Mouse (Mus musculus) heart, embryonic 14.5 days (tissue): ENCODE measurements around the gene Numa1. TPM values are rescaled to one million over a fixed set of nuclear protein-coding genes. Genes with fewer than 3 reads are reported as not detected.
A peak's percentile ranks its signal among the peaks of the same experiment; 100 is the strongest.

Experiments
- ATAC-seq: fragments of 200-750 bp; cut with Nextera tagmentation; 2 replicates; pipeline ENCODE4 v1.8.0; 2017; ENCODE audit warnings: low read depth, moderate TSS enrichment; ENCODE audit not compliant: insufficient number of reproducible peaks, insufficient read depth, low FRiP score
- H3K27ac ChIP-seq, 2 experiments: fragments of 200-500 bp in 1 of 2; fragments of 300-500 bp in 1 of 2; sonication (generic) in 1 of 2; replicated peaks in 1 of 2; 2 replicates each; pipeline ENCODE4 v1.5.1; 2012 to 2014; ENCODE audit warnings: low read depth in 2 of 2, low read length in 2 of 2, control low read depth in 1 of 2, mild to moderate bottlenecking in 1 of 2, mixed read lengths in 1 of 2; ENCODE audit not compliant: control insufficient read depth in 1 of 2, insufficient read depth in 1 of 2
- H3K27me3 ChIP-seq: fragments of 300-500 bp; sonication (generic); 2 replicates; pipeline ENCODE4 v1.6.1; 2014; ENCODE audit warnings: mild to moderate bottlenecking, low read length, control low read depth; ENCODE audit not compliant: control insufficient read depth, insufficient read depth
- H3K36me3 ChIP-seq: fragments of 300-500 bp; sonication (generic); 2 replicates; pipeline ENCODE4 v1.6.1; 2014; ENCODE audit warnings: mild to moderate bottlenecking, control low read depth, low read length, mixed read lengths; ENCODE audit not compliant: control insufficient read depth, insufficient read depth
- H3K4me1 ChIP-seq, 2 experiments: fragments of 200-500 bp in 1 of 2; fragments of 300-500 bp in 1 of 2; sonication (generic) in 1 of 2; 2 replicates each; pipeline ENCODE4 v1.6.1; 2012 to 2014; ENCODE audit warnings: low read length in 2 of 2, control low read depth in 1 of 2, mixed read lengths in 1 of 2; ENCODE audit not compliant: control insufficient read depth in 2 of 2, insufficient read depth in 2 of 2
- H3K4me2 ChIP-seq: fragments of 300-500 bp; sonication (generic); 2 replicates; pipeline ENCODE4 v1.6.1; 2014; ENCODE audit warnings: mild to moderate bottlenecking, low read length
- H3K4me3 ChIP-seq, 2 experiments: fragments of 200-500 bp in 1 of 2; fragments of 300-500 bp in 1 of 2; sonication (generic) in 1 of 2; 2 replicates each; pipeline ENCODE4 v1.5.1; 2012 to 2014; ENCODE audit warnings: low read length in 2 of 2, mild to moderate bottlenecking in 2 of 2, control low read depth in 1 of 2, low read depth in 1 of 2, moderate library complexity in 1 of 2; ENCODE audit not compliant: control insufficient read depth in 1 of 2, insufficient read depth in 1 of 2
- H3K9ac ChIP-seq: fragments of 300-500 bp; sonication (generic); 2 replicates; pipeline ENCODE4 v1.6.1; 2014; ENCODE audit warnings: mild to moderate bottlenecking, low read length
- H3K9me3 ChIP-seq: fragments of 300-500 bp; sonication (generic); 2 replicates; pipeline ENCODE4 v1.6.1; 2016; ENCODE audit warnings: low read length, control low read depth; ENCODE audit not compliant: control insufficient read depth
- WGBS: fragments of 180-500 bp; shearing (Covaris S2); extraction: QIAGEN DNeasy Blood & Tissue Kit; methylation state at CpG from one replicate; pipeline ENCODE4 v1.1.7; 2014; 5-methylcytosine and 5-hydroxymethylcytosine counted together
- polyA plus RNA-seq: library from polyadenylated mRNA; unstranded; fragments of >200 nt; fragmentation: Nextera tagmentation; extraction: Ambion mirVana; gene quantifications from 2 replicates; pipeline ENCODE4 v1.2.1, GENCODE M21; 2014

Numa1 gene
- polyA plus RNA-seq, 1 experiment from 2014 or later: 62.5 TPM

DNA sequence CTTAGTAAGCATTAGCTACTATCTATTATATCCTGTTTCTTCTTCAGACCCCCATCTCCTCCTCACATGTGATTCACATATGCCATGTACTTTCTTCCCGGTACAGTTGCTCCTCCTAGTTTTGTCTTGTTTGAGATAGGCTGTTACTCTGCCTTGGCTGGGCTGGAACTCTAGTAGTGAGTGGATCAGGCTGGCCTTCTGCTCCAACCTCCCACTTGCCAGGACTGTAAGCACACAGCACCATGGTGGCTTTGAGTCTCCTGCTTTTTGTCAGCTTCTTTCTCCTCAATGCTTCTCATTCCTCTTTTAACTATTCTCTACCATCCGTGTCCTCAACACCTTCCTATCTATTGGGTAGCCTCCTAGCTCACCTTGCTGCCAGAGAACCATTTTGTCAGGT, 34.8 kb downstream of the Numa1 start:
- no peaks in the 10 kb centered on the region; the same call in 1 of the 2 replicates for H3K36me3 ChIP-seq
- peaks cover 9 to 52% of the 10 kb centered on the region in 2 experiments for H3K4me1 ChIP-seq
- 0 out of 4 replicates have a peak overlapping the region, but pooled peaks of 1 of the 2 experiments have one; percentile 76 for H3K4me3 ChIP-seq
- ATAC-seq: no peak
- H3K27me3 ChIP-seq: no peaks in the 10 kb centered on the region
- H3K9me3 ChIP-seq: no peaks in the 10 kb centered on the region
- WGBS: 56% methylated on average over 2 of the region's 2 CpGs
- peak overlapping the region; percentile 82; the same call in 1 of the 2 replicates for H3K4me2 ChIP-seq
- H3K27ac ChIP-seq: peak overlapping the region; percentile 32 to 99; a peak in 3 of 4 replicates
- H3K9ac ChIP-seq: peak overlapping the region; percentile 83; the same call in 1 of the 2 replicates

- peak overlapping the region; percentile 82 for H3K4me2 ChIP-seq
- no peaks in the 10 kb centered on the region for H3K9me3 ChIP-seq
- ATAC-seq: peak; percentile 90
- H3K36me3 ChIP-seq: no peaks in the 10 kb centered on the region; the same call in 1 of the 2 replicates
- H3K9ac ChIP-seq: peak overlapping the region; percentile 83
- no peaks in the 10 kb centered on the region for H3K27me3 ChIP-seq
- H3K4me1 ChIP-seq: peaks cover 9 to 59% of the 10 kb centered on the region in 2 experiments
- H3K4me3 ChIP-seq: peak overlapping the region; percentile 61 to 76
- H3K27ac ChIP-seq: peak overlapping the region; percentile 98 to 99
- under 1% methylated on average over 33 of the region's 53 CpGs for WGBS
These were observed 36.0 kb downstream of the Numa1 start for GRCm38 (mm10) chr7:101969694-101970428.

GRCm38 (mm10) chr7:101970429-101970775, 36.5 kb downstream of the Numa1 start:
- peak; percentile 78 for ATAC-seq
- Histone ChIP-seq H3K4me3 (peak overlapping the region; percentile 61 to 76), H3K9ac (peak overlapping the region; percentile 83), H3K27ac (peak overlapping the region; percentile 98 to 99), H3K27me3 (no peaks in the 10 kb centered on the region), H3K4me1 (peaks cover 9 to 65% of the 10 kb centered on the region in 2 experiments), H3K4me2 (peak overlapping the region; percentile 82), H3K36me3 (no peaks in the 10 kb centered on the region; the same call in 1 of the 2 replicates), H3K9me3 (no peaks in the 10 kb centered on the region)
- WGBS: 1% methylated on average over 17 of the region's 17 CpGs

GRCm38 (mm10) chr7:101970821-101971461, 37.0 kb downstream of the Numa1 start:
- Histone ChIP-seq H3K9ac (peak overlapping the region; percentile 83), H3K4me2 (peak overlapping the region; percentile 82), H3K27ac (peak overlapping the region; percentile 98 to 99), H3K27me3 (no peaks in the 10 kb centered on the region), H3K4me3 (peak overlapping the region; percentile 61 to 76), H3K36me3 (no peaks in the 10 kb centered on the region; the same call in 1 of the 2 replicates), H3K9me3 (no peaks in the 10 kb centered on the region), H3K4me1 (peaks cover 9 to 63% of the 10 kb centered on the region in 2 experiments)
- 4% methylated on average over 19 of the region's 19 CpGs for WGBS
- ATAC-seq: peak; percentile 57

DNA sequence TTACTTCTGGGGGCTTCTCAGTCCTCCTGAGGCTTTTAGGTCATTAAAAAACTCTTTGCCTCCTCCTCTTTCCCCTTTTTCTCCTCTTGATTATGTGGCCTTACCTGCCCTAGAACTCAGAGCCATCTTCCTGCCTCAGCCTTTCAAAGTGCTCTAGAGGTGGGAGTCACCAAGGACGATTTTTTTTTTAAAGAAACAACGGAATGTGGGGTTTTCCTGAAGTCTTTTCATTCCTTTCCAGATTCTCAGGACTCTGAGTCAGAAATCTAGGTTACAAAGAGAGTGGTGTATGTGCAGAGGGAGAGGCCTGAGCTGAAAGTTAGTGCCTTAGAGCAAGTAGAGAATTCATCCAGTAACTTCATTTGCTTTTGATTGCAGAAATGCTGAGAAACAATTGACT, 37.8 kb downstream of the Numa1 start:
- Histone ChIP-seq H3K4me3 (peak overlapping the region; percentile 61 to 76), H3K9me3 (no peaks in the 10 kb centered on the region), H3K27me3 (no peaks in the 10 kb centered on the region), H3K27ac (peak overlapping the region; percentile 98 to 99), H3K4me2 (peak overlapping the region; percentile 82), H3K9ac (peak overlapping the region; percentile 83), H3K4me1 (peaks cover 8 to 59% of the 10 kb centered on the region in 2 experiments), H3K36me3 (peaks cover 3% of the 10 kb centered on the region; the same call in 1 of the 2 replicates)
- no peak for ATAC-seq
- WGBS: 50% methylated on average over 2 of the region's 2 CpGs

- Histone ChIP-seq H3K9ac (no peak overlapping the region), H3K4me1 (peaks cover 5 to 43% of the 10 kb centered on the region in 2 experiments), H3K27me3 (no peaks in the 10 kb centered on the region), H3K36me3 (peaks cover 12% of the 10 kb centered on the region), H3K4me3 (no peak overlapping the region), H3K9me3 (no peaks in the 10 kb centered on the region), H3K27ac (0 out of 4 replicates have a peak overlapping the region, but pooled peaks of 1 of the 2 experiments have one; percentile 16), H3K4me2 (no peak overlapping the region)
- WGBS: 73% methylated on average over 3 of the region's 3 CpGs
- ATAC-seq: no peak
These were observed 39.8 kb downstream of the Numa1 start for GRCm38 (mm10) chr7:101973730-101974129.

- ATAC-seq: no peak
- peaks cover 3 to 35% of the 10 kb centered on the region in 2 experiments for H3K4me1 ChIP-seq
- peaks cover 15% of the 10 kb centered on the region for H3K36me3 ChIP-seq
- no peak overlapping the region for H3K4me2 ChIP-seq
- no peak overlapping the region for H3K9ac ChIP-seq
- 0 out of 4 replicates have a peak overlapping the region, but pooled peaks of 1 of the 2 experiments have one; percentile 16 for H3K27ac ChIP-seq
- no peaks in the 10 kb centered on the region for H3K9me3 ChIP-seq
- 35% methylated on average over 2 of the region's 2 CpGs for WGBS
- H3K27me3 ChIP-seq: no peaks in the 10 kb centered on the region
- H3K4me3 ChIP-seq: no peak overlapping the region
These were observed 40.6 kb downstream of the Numa1 start for GRCm38 (mm10) chr7:101974505-101974904.
